Mouse (Mus musculus): ENCODE measurements around the gene Nacad.
"Not testable (repeated sequence)": the region's sequence is repeated elsewhere in the genome, so short reads cannot be mapped to it uniquely, and the experiment has no call there.

Gene Nacad

GRCm38 (mm10) chr11:6605491-6606399 lies at the start of gene Nacad:
TSS of gene Nacad (minus strand) at chr11:6606053.
- no peak for DNase-seq (ENCODE audit: low spot score in 2 of 2)

- DNase-seq (ENCODE audit: low spot score in 2 of 2): peak; percentile 69 to 83
Measured at GRCm38 (mm10) chr11:6654903-6655302, 49.0 kb upstream of the Nacad start.

GRCm38 (mm10) chr11:6652978-6653377 lies 47.1 kb upstream of the Nacad start:
- DNase-seq (ENCODE audit: low spot score in 2 of 2): not testable (repeated sequence)

GRCm38 (mm10) chr11:6650519-6650918 lies 44.7 kb upstream of the Nacad start:
- no peak for DNase-seq (ENCODE audit: low spot score in 2 of 2)

GRCm38 (mm10) chr11:6647831-6648724 lies 42.2 kb upstream of the Nacad start:
- no peak for DNase-seq (ENCODE audit: low spot score in 2 of 2)

GRCm38 (mm10) chr11:6644566-6644965 lies 38.7 kb upstream of the Nacad start:
- DNase-seq (ENCODE audit: low spot score in 2 of 2): no peak

GRCm38 (mm10) chr11:6639072-6639471 lies 33.2 kb upstream of the Nacad start:
- DNase-seq (ENCODE audit: low spot score in 2 of 2): no peak

- DNase-seq (ENCODE audit: low spot score in 2 of 2): no peak
Measured at GRCm38 (mm10) chr11:6638537-6638936, 32.7 kb upstream of the Nacad start, which contains the start of gene Wap. TSS of gene Wap (minus strand) at chr11:6638637.

- DNase-seq (ENCODE audit: low spot score in 2 of 2): peak in 1 of 2 experiments; percentile 25
Measured at GRCm38 (mm10) chr11:6636150-6636549, 30.3 kb upstream of the Nacad start.

- DNase-seq (ENCODE audit: low spot score in 2 of 2): peak; percentile 23 to 48
Measured at GRCm38 (mm10) chr11:6629655-6630054, 23.8 kb upstream of the Nacad start.

GRCm38 (mm10) chr11:6628568-6628967 lies 22.7 kb upstream of the Nacad start:
- DNase-seq (ENCODE audit: low spot score in 2 of 2): peak; percentile 53 to 65

- DNase-seq (ENCODE audit: low spot score in 2 of 2): peak; percentile 50 to 61
Measured at GRCm38 (mm10) chr11:6627731-6628130, 21.9 kb upstream of the Nacad start.

- no peak for DNase-seq (ENCODE audit: low spot score in 2 of 2)
Measured at GRCm38 (mm10) chr11:6626388-6626772, 20.5 kb upstream of the Nacad start.

- peak; percentile 87 to 90 for DNase-seq (ENCODE audit: low spot score in 2 of 2)
Measured at GRCm38 (mm10) chr11:6625478-6626387, 19.9 kb upstream of the Nacad start, which contains the start of gene Tbrg4. TSS of gene Tbrg4 (minus strand) at chr11:6626067.

- no peak for DNase-seq (ENCODE audit: low spot score in 2 of 2)
Measured at GRCm38 (mm10) chr11:6624619-6625382, 18.9 kb upstream of the Nacad start.

GRCm38 (mm10) chr11:6623704-6624103 lies 17.9 kb upstream of the Nacad start:
- no peak for DNase-seq (ENCODE audit: low spot score in 2 of 2)

GRCm38 (mm10) chr11:6615250-6616205 lies 9.7 kb upstream of the Nacad start:
- DNase-seq (ENCODE audit: low spot score in 2 of 2): no peak

GRCm38 (mm10) chr11:6605021-6605481 lies 802 bp downstream of the Nacad start:
- no peak for DNase-seq (ENCODE audit: low spot score in 2 of 2)

- no peak for DNase-seq (ENCODE audit: low spot score in 2 of 2)
Measured at GRCm38 (mm10) chr11:6604604-6604936, 1.3 kb downstream of the Nacad start.
